ENCODE assay signal across 21 mouse cellular contexts in the genomic region with DNA sequence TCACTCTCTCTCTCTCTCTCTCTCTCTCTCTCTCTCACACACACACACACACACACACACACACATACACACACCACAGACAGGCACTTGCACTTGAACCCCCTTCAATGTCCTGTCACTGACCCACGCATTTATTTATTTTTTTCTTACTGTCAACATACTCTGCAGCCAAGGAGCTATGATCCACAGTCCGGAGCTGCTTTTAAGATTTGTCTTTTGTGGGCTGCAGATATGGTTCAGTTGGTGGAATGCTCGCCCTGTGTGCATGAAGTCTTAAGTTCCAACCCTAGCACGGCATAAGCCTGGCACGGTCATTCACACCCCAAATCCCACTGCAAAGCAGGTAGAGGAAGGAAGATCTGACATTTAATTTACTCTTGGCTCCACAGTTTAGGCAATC.
"Had no signal": no experiment of that assay in that cellular context is flagged by ENCODE, and none has a peak within 500 bp of the region (broad histone marks: within the 10 kb centered on the region; RNA-seq: fewer than 3 reads in every experiment).

No protein-coding gene starts in this region.

- DNase-seq: kidney, adult 11 months; kidney, adult 8-10 months; kidney, postnatal 25 days; layer of hippocampus, postnatal 36 days; lung, adult 2 months; right cerebral cortex, adult 18-20 months; right cerebral cortex, postnatal 14 days; right cerebral cortex, postnatal 4 days; thymus, adult 18-20 months; thymus, postnatal 36 days had no signal

- H3K4me1 ChIP-seq: liver, embryonic 12.5 days; liver, embryonic 15.5 days; neural tube, embryonic 12.5 days; neural tube, embryonic 15.5 days had no signal

- H3K4me3 ChIP-seq: left cerebral cortex, adult 2 months; liver, embryonic 12.5 days; liver, embryonic 15.5 days; midbrain, embryonic 12.5 days; midbrain, embryonic 15.5 days; neural tube, embryonic 12.5 days; neural tube, embryonic 15.5 days had no signal

- H3K4me2 ChIP-seq: hindbrain, embryonic 14.5 days; liver, embryonic 12.5 days; liver, embryonic 15.5 days; midbrain, embryonic 12.5 days; midbrain, embryonic 15.5 days; neural tube, embryonic 12.5 days; neural tube, embryonic 15.5 days had no signal

- H3K9me3 ChIP-seq: liver, embryonic 12.5 days; liver, embryonic 15.5 days; midbrain, embryonic 12.5 days; midbrain, embryonic 15.5 days; neural tube, embryonic 12.5 days; neural tube, embryonic 15.5 days had no signal

- H3K36me3 ChIP-seq: liver, embryonic 12.5 days; liver, embryonic 15.5 days; midbrain, embryonic 12.5 days; midbrain, embryonic 15.5 days; neural tube, embryonic 12.5 days; neural tube, embryonic 15.5 days had no signal

- H3K27ac ChIP-seq: hindbrain, embryonic 14.5 days; hindbrain, postnatal 0 days; left cerebral cortex, adult 2 months; liver, embryonic 12.5 days; liver, embryonic 15.5 days; macrophage; midbrain, embryonic 12.5 days; midbrain, embryonic 15.5 days; neural tube, embryonic 12.5 days had no signal

- ATAC-seq: hindbrain, postnatal 0 days; inflammation-experienced regulatory T-cells, adult 6 months; liver, embryonic 12.5 days; midbrain, embryonic 15.5 days had no signal

- H3K27me3 ChIP-seq: liver, embryonic 12.5 days; liver, embryonic 15.5 days; midbrain, embryonic 12.5 days; midbrain, embryonic 15.5 days; neural tube, embryonic 12.5 days; neural tube, embryonic 15.5 days had no signal

- H3K9ac ChIP-seq: hindbrain, embryonic 14.5 days; liver, embryonic 12.5 days; liver, embryonic 15.5 days; midbrain, embryonic 12.5 days; midbrain, embryonic 15.5 days; neural tube, embryonic 12.5 days; neural tube, embryonic 15.5 days had no signal
